Mouse (Mus musculus) heart, postnatal 0 days (tissue): Measurements from ENCODE around the gene Oas1f. TPM values are rescaled to one million over a fixed set of nuclear protein-coding genes. Genes with fewer than 3 reads are reported as not detected.
A peak's percentile ranks its signal among the peaks of the same experiment; 100 is the strongest.
"Not testable (repeated sequence)": the region's sequence is repeated elsewhere in the genome, so short reads cannot be mapped to it uniquely, and the experiment has no call there.

ENCODE experiments used
- ATAC-seq: fragments of 200-750 bp; cut with Nextera tagmentation; 2 replicates; pipeline ENCODE4 v1.8.0; 2017; ENCODE audit warnings: low read depth, moderate number of reproducible peaks, moderate library complexity; ENCODE audit not compliant: insufficient read depth
- DNase-seq: peaks from one replicate; pipeline ENCODE4 v3.0.0-alpha.2; 2016; ENCODE audit warnings: low spot score
- H3K27ac ChIP-seq: fragments of 300-500 bp; sonication (generic); 2 replicates; pipeline ENCODE4 v1.5.1; 2014; ENCODE audit warnings: low read depth, mild to moderate bottlenecking
- H3K27me3 ChIP-seq: fragments of 300-500 bp; sonication (generic); 2 replicates; pipeline ENCODE4 v1.6.1; 2014; ENCODE audit warnings: low read length, mixed read lengths; ENCODE audit not compliant: control insufficient read depth, insufficient read depth
- H3K36me3 ChIP-seq: fragments of 300-500 bp; sonication (generic); replicated peaks from 2 replicates; pipeline ENCODE4 v1.6.1; 2014; ENCODE audit warnings: low read length, mixed read lengths; ENCODE audit not compliant: control insufficient read depth, insufficient read depth
- H3K4me1 ChIP-seq: fragments of 300-500 bp; sonication (generic); 2 replicates; pipeline ENCODE4 v1.6.1; 2014; ENCODE audit warnings: antibody characterized with exemption; ENCODE audit not compliant: control insufficient read depth, insufficient read depth
- H3K4me2 ChIP-seq: fragments of 300-500 bp; sonication (generic); 2 replicates; pipeline ENCODE4 v1.6.1; 2014; ENCODE audit warnings: low read depth, mild to moderate bottlenecking, low read length, moderate library complexity
- H3K4me3 ChIP-seq: fragments of 300-500 bp; sonication (generic); 2 replicates; pipeline ENCODE4 v1.5.1; 2014; ENCODE audit warnings: low read depth, low read length
- H3K9ac ChIP-seq: fragments of 300-500 bp; sonication (generic); replicated peaks from 2 replicates; pipeline ENCODE4 v1.6.1; 2014; ENCODE audit warnings: low read depth, low read length, mixed read lengths
- H3K9me3 ChIP-seq: fragments of 300-500 bp; sonication (generic); replicated peaks from 2 replicates; pipeline ENCODE4 v1.6.1; 2016; ENCODE audit warnings: low read length; ENCODE audit not compliant: control insufficient read depth
- CTCF ChIP-seq: IDR thresholded peaks from 2 replicates; pipeline ENCODE4 v1.5.1; 2016; ENCODE audit warnings: antibody characterized with exemption, control low read depth, low read depth
- EP300 ChIP-seq: IDR thresholded peaks from 2 replicates; pipeline ENCODE4 v1.6.1; 2016; ENCODE audit warnings: antibody characterized with exemption, low read depth
- WGBS: fragments of 180-500 bp; shearing (Covaris S2); extraction: QIAGEN DNeasy Blood & Tissue Kit; methylation state at CpG from one replicate; pipeline ENCODE4 v1.1.7; 2014; 5-methylcytosine and 5-hydroxymethylcytosine counted together
- microRNA-seq: library from miRNA; unstranded; fragments of <30 nt; microRNA quantifications from one replicate; pipeline ENCODE4, GENCODE M21; 2016
- polyA plus RNA-seq: library from polyadenylated mRNA; unstranded; fragments of >200 nt; fragmentation: Nextera tagmentation; extraction: Ambion mirVana; gene quantifications from 2 replicates; pipeline ENCODE4 v1.2.1, GENCODE M21; 2015
- total RNA-seq: library from RNA; depleted of rRNA; stranded (reverse); fragments of >200 nt; gene quantifications from 2 replicates; pipeline ENCODE4 v1.2.3, GENCODE M21; 2014; ENCODE audit warnings: low replicate concordance; rRNA removed

The Oas1f gene
- total and polyA plus RNA-seq, 2 experiments from 2014 or later, result not detected

GRCm38 (mm10) chr5:120898307-120898706 is 51.1 kb downstream of the Oas1f start:
- H3K9me3 ChIP-seq, result no peaks in the 10 kb centered on the region
- H3K4me1 ChIP-seq, result no peaks in the 10 kb centered on the region
- WGBS, result 66% methylated on average over 6 of the region's 6 CpGs

GRCm38 (mm10) chr5:120898726-120899125 is 51.6 kb downstream of the Oas1f start:
- Histone ChIP-seq H3K9ac (no peak overlapping the region), H3K4me1 (no peaks in the 10 kb centered on the region), H3K27me3 (no peaks in the 10 kb centered on the region), H3K4me2 (no peak overlapping the region), H3K4me3 (no peak overlapping the region), H3K36me3 (no peaks in the 10 kb centered on the region), H3K9me3 (no peaks in the 10 kb centered on the region), H3K27ac (no peak overlapping the region)
- no peak for ATAC-seq
- TF ChIP-seq CTCF (no peak), EP300 (no peak)
- DNase-seq, result no peak

More at GRCm38 (mm10) chr5:120898307-120898706, 51.1 kb downstream of the Oas1f start:
- Histone ChIP-seq H3K27ac (no peak overlapping the region), H3K27me3 (no peaks in the 10 kb centered on the region), H3K4me3 (no peak overlapping the region), H3K9ac (no peak overlapping the region), H3K36me3 (no peaks in the 10 kb centered on the region), H3K4me2 (no peak overlapping the region)
- DNase-seq (no peak), ATAC-seq (no peak)
- TF ChIP-seq CTCF, result no peak
- TF ChIP-seq EP300, result no peak

GRCm38 (mm10) chr5:120900666-120901065 is 53.5 kb downstream of the Oas1f start:
- WGBS, result 37% methylated on average over 1 of the region's 1 CpGs
- no peaks in the 10 kb centered on the region for H3K27me3 ChIP-seq

GRCm38 (mm10) chr5:120902056-120902455 is 54.9 kb downstream of the Oas1f start:
- DNase-seq (no peak), ATAC-seq (no peak)
- Histone ChIP-seq H3K4me3 (no peak overlapping the region), H3K9ac (no peak overlapping the region), H3K27ac (no peak overlapping the region), H3K9me3 (no peaks in the 10 kb centered on the region), H3K4me2 (no peak overlapping the region), H3K4me1 (no peaks in the 10 kb centered on the region), H3K36me3 (no peaks in the 10 kb centered on the region), H3K27me3 (no peaks in the 10 kb centered on the region)
- 86% methylated on average over 5 of the region's 5 CpGs for WGBS
- TF ChIP-seq EP300 (no peak), CTCF (no peak)

More at GRCm38 (mm10) chr5:120900666-120901065, 53.5 kb downstream of the Oas1f start:
- Histone ChIP-seq H3K36me3 (no peaks in the 10 kb centered on the region), H3K27ac (no peak overlapping the region), H3K9me3 (no peaks in the 10 kb centered on the region), H3K4me3 (no peak overlapping the region), H3K4me2 (no peak overlapping the region), H3K4me1 (no peaks in the 10 kb centered on the region), H3K9ac (no peak overlapping the region)
- ATAC-seq (no peak), DNase-seq (no peak)
- TF ChIP-seq CTCF (no peak), EP300 (no peak)

- not testable (repeated sequence) for ATAC-seq, H3K27me3 ChIP-seq, H3K36me3 ChIP-seq, H3K4me1 ChIP-seq, H3K9ac ChIP-seq, DNase-seq, H3K27ac ChIP-seq, H3K9me3 ChIP-seq
- Histone ChIP-seq H3K4me3 (peak within 1 kb of the TSS; percentile 12; the same call in 1 of the 2 replicates), H3K4me2 (peak within 1 kb of the TSS; percentile 16; the same call in 1 of the 2 replicates)
- WGBS, result 28% methylated on average over 9 of the region's 12 CpGs
Measured at GRCm38 (mm10) chr5:120906791-120907733, 59.9 kb downstream of the Oas1f start, which contains the start of gene Oas1a. Gene Oas1a, minus strand, starts transcription at chr5:120907521.

Small RNA genes lying within 50 kb of the gene (microRNA-seq; reads per million reads assigned to microRNA genes)
- gene Gm22907, result not detected

Other genes with a start within 250 kb of the Oas1f start
- 20.2 and 24.5 TPM in 2 replicates for gene Rita1, start 234.8 kb upstream of the Oas1f start, total RNA-seq
- 15.7 and 16.3 TPM in 2 replicates for gene Rita1, start 234.8 kb upstream of the Oas1f start, polyA plus RNA-seq
- gene Ddx54, start 234.6 kb upstream of the Oas1f start, total RNA-seq, result 23.0 and 24.1 TPM in 2 replicates
- gene Ddx54, start 234.6 kb upstream of the Oas1f start, polyA plus RNA-seq, result 17.1 and 18.2 TPM in 2 replicates
- gene Cfap73, start 213.1 kb upstream of the Oas1f start, total RNA-seq, result not detected in 2 replicates
- not detected in 2 replicates for gene Cfap73, start 213.1 kb upstream of the Oas1f start, polyA plus RNA-seq
- gene Rasal1, start 198.6 kb upstream of the Oas1f start, total RNA-seq, result not detected in 2 replicates
- gene Rasal1, start 198.6 kb upstream of the Oas1f start, polyA plus RNA-seq, result 0.10 TPM in 1 of 2 replicates, not detected in the other
- 1.7 and 13.8 TPM in 2 replicates for gene Dtx1, start 135.4 kb upstream of the Oas1f start, total RNA-seq
- 0.30 and 0.48 TPM in 2 replicates for gene Dtx1, start 135.4 kb upstream of the Oas1f start, polyA plus RNA-seq
- gene Oas2, start 97.5 kb upstream of the Oas1f start, total RNA-seq, result 1.1 TPM in 1 of 2 replicates, not detected in the other
- gene Oas2, start 97.5 kb upstream of the Oas1f start, polyA plus RNA-seq, result 0.15 and 0.25 TPM in 2 replicates
- gene Oas3, start 69.7 kb upstream of the Oas1f start, total RNA-seq, result 0.80 and 1.6 TPM in 2 replicates
- 0.18 and 0.26 TPM in 2 replicates for gene Oas3, start 69.7 kb upstream of the Oas1f start, polyA plus RNA-seq
- not detected in 2 replicates for gene Oas1e, start 51.8 kb upstream of the Oas1f start, total RNA-seq
- not detected in 2 replicates for gene Oas1e, start 51.8 kb upstream of the Oas1f start, polyA plus RNA-seq
- gene Oas1c, start 34.9 kb upstream of the Oas1f start, total RNA-seq, result 0.34 and 1.6 TPM in 2 replicates
- gene Oas1c, start 34.9 kb upstream of the Oas1f start, polyA plus RNA-seq, result 0.83 and 0.92 TPM in 2 replicates
- gene Oas1h, start 14.1 kb downstream of the Oas1f start, total RNA-seq, result not detected in 2 replicates
- not detected in 2 replicates for gene Oas1h, start 14.1 kb downstream of the Oas1f start, polyA plus RNA-seq
- 0.73 and 4.5 TPM in 2 replicates for gene Oas1g, start 40.2 kb downstream of the Oas1f start, total RNA-seq
- 0.52 TPM in 2 replicates for gene Oas1g, start 40.2 kb downstream of the Oas1f start, polyA plus RNA-seq
- gene Oas1a, start 60.2 kb downstream of the Oas1f start, total RNA-seq, result 1.5 and 5.8 TPM in 2 replicates
- gene Oas1a, start 60.2 kb downstream of the Oas1f start, polyA plus RNA-seq, result 1.9 and 2.0 TPM in 2 replicates
- not detected in 2 replicates for gene Oas1d, start 67.2 kb downstream of the Oas1f start, total RNA-seq
- not detected in 2 replicates for gene Oas1d, start 67.2 kb downstream of the Oas1f start, polyA plus RNA-seq
- not detected in 2 replicates for gene Rph3a, start 162.7 kb downstream of the Oas1f start, total RNA-seq
- not detected in 2 replicates for gene Rph3a, start 162.7 kb downstream of the Oas1f start, polyA plus RNA-seq